Mouse (Mus musculus) CD4-positive, CD25-positive, alpha-beta regulatory T cell, adult 2 months (primary cell): Measurements from ENCODE around the gene Mblac1.

ENCODE experiments used
- DNase-seq: peaks from one replicate; pipeline ENCODE4 v3.0.0-alpha.2; 2012; ENCODE audit warnings: low read depth, low spot score

The Mblac1 gene

GRCm38 (mm10) chr5:138193771-138194727 is at the start of gene Mblac1:
Gene Mblac1 (plus strand): TSS chr5:138194314.
- DNase-seq = peak; percentile 77

GRCm38 (mm10) chr5:138154390-138154789 is 39.7 kb upstream of the Mblac1 start:
- no peak for DNase-seq

- peak; percentile 94 for DNase-seq
Observed at GRCm38 (mm10) chr5:138155443-138155976, 38.6 kb upstream of the Mblac1 start, which contains the start of gene Zfp113. Gene Zfp113 (minus strand): TSS chr5:138155744.

- peak; percentile 15 for DNase-seq
Observed at GRCm38 (mm10) chr5:138160224-138160762, 33.8 kb upstream of the Mblac1 start.

GRCm38 (mm10) chr5:138160842-138161665 is 33.1 kb upstream of the Mblac1 start, which contains the start of gene Cops6:
Gene Cops6 (plus strand): TSS chr5:138161071.
- peak; percentile 96 for DNase-seq

- DNase-seq = no peak
Observed at GRCm38 (mm10) chr5:138163046-138163445, 31.1 kb upstream of the Mblac1 start.

GRCm38 (mm10) chr5:138163610-138164009 is 30.5 kb upstream of the Mblac1 start:
- no peak for DNase-seq

GRCm38 (mm10) chr5:138165594-138165993 is 28.5 kb upstream of the Mblac1 start:
- no peak for DNase-seq

- peak; percentile 92 for DNase-seq
Observed at GRCm38 (mm10) chr5:138170936-138171561, 23.1 kb upstream of the Mblac1 start.

- peak; percentile 95 for DNase-seq
Observed at GRCm38 (mm10) chr5:138171695-138172491, 22.2 kb upstream of the Mblac1 start, which contains the start of the genes Ap4m1 and Mcm7. Gene Ap4m1 (plus strand): TSS chr5:138172002. Gene Mcm7 (minus strand): TSS chr5:138172422.

GRCm38 (mm10) chr5:138173217-138173616 is 20.9 kb upstream of the Mblac1 start:
- DNase-seq = no peak

GRCm38 (mm10) chr5:138186950-138187638 is 7.0 kb upstream of the Mblac1 start, which contains the start of the genes Taf6 and Cnpy4:
Gene Taf6 (minus strand): TSS chr5:138187451.
Gene Cnpy4 (plus strand): TSS chr5:138187485.
- peak; percentile 93 for DNase-seq

GRCm38 (mm10) chr5:138187661-138188306 is 6.3 kb upstream of the Mblac1 start:
- DNase-seq = peak; percentile 88

- DNase-seq = peak; percentile 34
Observed at GRCm38 (mm10) chr5:138194755-138195345, 736 bp downstream of the Mblac1 start.

GRCm38 (mm10) chr5:138195463-138195862 is 1.3 kb downstream of the Mblac1 start:
- no peak for DNase-seq

GRCm38 (mm10) chr5:138199576-138199975 is 5.5 kb downstream of the Mblac1 start:
- DNase-seq = no peak

GRCm38 (mm10) chr5:138202086-138202485 is 8.0 kb downstream of the Mblac1 start:
- DNase-seq = no peak

- DNase-seq = no peak
Observed at GRCm38 (mm10) chr5:138207253-138207652, 13.1 kb downstream of the Mblac1 start.
